Mouse (Mus musculus) myocyte (in vitro differentiated cells): Measurements from ENCODE around the gene Slc16a10.

Source experiments
- CEBPB ChIP-seq: IDR thresholded peaks from 2 replicates; pipeline ENCODE4 v1.6.1; 2011; ENCODE audit warnings: mild to moderate bottlenecking, moderate library complexity; ENCODE audit not compliant: poor library complexity, insufficient read depth, severe bottlenecking
- E2F4 ChIP-seq: IDR thresholded peaks from one replicate; pipeline ENCODE4 v1.6.1; 2011; ENCODE audit warnings: mild to moderate bottlenecking, control low read depth, moderate library complexity; ENCODE audit not compliant: insufficient read depth
- MAX ChIP-seq: IDR thresholded peaks from one replicate; pipeline ENCODE4 v1.6.1; 2011; ENCODE audit warnings: low read depth, mild to moderate bottlenecking, control low read depth
- MYOG ChIP-seq, 3 experiments: IDR thresholded peaks; one replicate each; pipeline ENCODE4 v1.6.1; 2011; ENCODE audit warnings: control low read depth in 2 of 3, low read depth in 2 of 3, mild to moderate bottlenecking in 2 of 3; ENCODE audit not compliant: insufficient read length in 2 of 3, control insufficient read depth in 1 of 3, insufficient read depth in 1 of 3
- POLR2A ChIP-seq: IDR thresholded peaks from one replicate; pipeline ENCODE4 v1.6.1; 2011; ENCODE audit warnings: low read depth, mild to moderate bottlenecking, control low read depth, moderate library complexity; ENCODE audit not compliant: insufficient read length
- POLR2AphosphoS2 ChIP-seq: IDR thresholded peaks from one replicate; pipeline ENCODE4 v1.6.1; 2011; ENCODE audit warnings: low read depth, control low read depth; ENCODE audit not compliant: insufficient read length
- REST ChIP-seq: IDR thresholded peaks from one replicate; pipeline ENCODE4 v1.6.1; 2011; ENCODE audit warnings: mild to moderate bottlenecking, control low read depth, moderate library complexity; ENCODE audit not compliant: insufficient read depth, insufficient read length
- TCF12 ChIP-seq: IDR thresholded peaks from one replicate; pipeline ENCODE4 v1.6.1; 2011; ENCODE audit warnings: mild to moderate bottlenecking, control low read depth; ENCODE audit not compliant: poor library complexity, insufficient read depth, severe bottlenecking

DNA sequence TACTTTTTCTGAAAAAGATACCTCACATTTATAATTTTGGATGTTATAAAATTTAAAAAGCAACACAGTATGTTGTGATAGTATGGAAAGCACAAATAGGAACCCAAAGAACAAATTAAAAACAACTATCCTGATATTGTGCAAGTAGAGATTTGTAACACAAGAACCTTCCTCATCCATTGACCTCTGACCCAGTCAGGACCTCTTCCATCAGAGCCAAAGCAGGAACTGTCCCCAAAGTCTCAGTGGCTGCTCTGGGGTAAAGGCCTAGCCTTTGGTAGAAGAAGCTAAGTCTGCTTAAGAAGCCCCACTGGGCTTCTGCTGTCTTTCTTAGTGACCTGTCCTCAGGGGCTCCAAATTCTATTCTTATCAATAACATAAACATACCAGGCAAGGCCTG, 48.5 kb downstream of the Slc16a10 start:
- TF ChIP-seq POLR2A (no peak), CEBPB (no peak), MAX (no peak), REST (no peak), TCF12 (no peak), POLR2AphosphoS2 (no peak), MYOG (IDR thresholded peaks at IDR 0.05; ENCODE audit: control insufficient read depth in 1 of 3, insufficient read depth in 1 of 3, insufficient read length in 2 of 3, low read depth in 2 of 3) (no peak), E2F4 (no peak)
